Mouse (Mus musculus) testis, postnatal 14 days (tissue): ENCODE results near the gene Acad9.
"Not testable (repeated sequence)": the region's sequence is repeated elsewhere in the genome, so short reads cannot be mapped to it uniquely, and the experiment has no call there.

Source experiments
- DNase-seq: peaks from one replicate; pipeline ENCODE4 v3.0.0; 2021; ENCODE audit warnings: low spot score

Acad9 gene

DNA sequence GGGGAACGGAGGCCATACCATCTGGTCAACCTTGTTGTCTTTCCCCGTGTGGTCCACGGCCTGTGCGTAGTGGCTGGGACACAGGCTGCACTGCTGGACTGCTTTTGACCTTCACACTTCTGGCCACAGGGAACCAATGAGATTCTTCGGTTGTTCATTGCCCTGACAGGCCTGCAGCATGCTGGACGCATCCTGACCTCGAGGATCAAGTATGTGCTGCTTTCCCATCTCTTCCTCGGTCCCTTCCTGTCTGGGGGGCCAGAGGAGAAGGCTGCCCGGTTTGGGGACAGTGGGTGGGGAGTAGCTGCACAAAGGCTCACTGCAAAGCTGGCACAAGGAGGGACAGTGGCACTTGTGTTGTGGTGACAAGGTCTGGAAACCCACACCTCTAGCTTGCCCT is 21.8 kb downstream of the Acad9 start:
- DNase-seq = no peak

GRCm38 (mm10) chr3:36095371-36095770 is 29.6 kb downstream of the Acad9 start:
- DNase-seq = no peak

DNA sequence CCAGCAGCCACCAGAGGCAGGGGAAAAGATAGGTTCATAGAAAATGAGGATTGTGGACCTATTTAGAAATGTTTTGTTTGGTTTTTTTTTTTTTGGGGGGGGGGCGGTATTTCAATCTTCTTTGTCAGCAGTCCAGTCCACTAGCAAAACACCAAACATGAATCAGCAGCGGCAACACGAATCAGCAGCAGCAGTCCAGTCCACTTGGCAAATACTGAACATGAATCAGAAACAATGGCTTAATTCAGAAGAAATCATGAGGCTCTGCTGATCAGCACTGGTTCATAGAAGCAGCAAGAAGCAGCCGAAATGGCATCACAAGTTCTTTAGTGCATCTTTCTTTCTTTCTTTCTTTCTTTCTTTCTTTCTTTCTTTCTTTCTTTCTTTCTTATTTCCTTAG is 50.3 kb downstream of the Acad9 start:
- DNase-seq = no peak

GRCm38 (mm10) chr3:36119684-36120548 is 54.1 kb downstream of the Acad9 start:
- no peak for DNase-seq

- not testable (repeated sequence) for DNase-seq
These were observed 60.4 kb downstream of the Acad9 start for GRCm38 (mm10) chr3:36126176-36126575.

DNA sequence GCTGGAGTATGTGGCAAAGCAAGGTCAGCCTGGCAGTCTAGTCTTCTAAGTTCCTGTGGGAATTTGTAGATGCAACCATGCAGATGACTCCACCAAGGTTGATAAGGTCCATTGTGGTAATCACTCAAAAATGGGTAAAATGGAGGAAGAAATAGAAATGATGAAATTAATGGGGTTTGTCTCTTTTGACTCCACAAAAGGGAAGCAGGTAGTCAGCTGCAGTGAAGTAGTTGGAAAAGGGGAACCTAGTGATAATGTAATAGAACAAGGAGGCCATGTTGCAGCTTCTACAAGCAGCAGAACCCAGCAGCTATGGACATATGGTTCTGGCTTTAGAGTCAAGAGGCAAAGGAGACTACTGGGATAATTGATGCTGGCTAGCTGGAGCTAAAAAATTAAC is 70.4 kb downstream of the Acad9 start:
- no peak for DNase-seq

GRCm38 (mm10) chr3:36137560-36137959 is 71.8 kb downstream of the Acad9 start:
- DNase-seq = no peak

- DNase-seq = no peak
These were observed 72.4 kb downstream of the Acad9 start for GRCm38 (mm10) chr3:36138171-36138660.

GRCm38 (mm10) chr3:36138996-36139395 is 73.2 kb downstream of the Acad9 start:
- no peak for DNase-seq
